Mouse (Mus musculus) heart, embryonic 15.5 days (tissue): Measurements from ENCODE around the gene Ppp1r9a. TPM values are rescaled to one million over a fixed set of nuclear protein-coding genes. Genes with fewer than 3 reads are reported as not detected.

Experiments used
- ATAC-seq: fragments of 200-750 bp; cut with Nextera tagmentation; replicated peaks from 2 replicates; pipeline ENCODE4 v1.8.0; 2017; ENCODE audit warnings: low read depth, moderate TSS enrichment; ENCODE audit not compliant: insufficient number of reproducible peaks, insufficient read depth, low FRiP score
- H3K27ac ChIP-seq: fragments of 300-500 bp; sonication (generic); 2 replicates; pipeline ENCODE4 v1.5.1; 2015; ENCODE audit warnings: mild to moderate bottlenecking, inconsistent platforms
- H3K27me3 ChIP-seq: fragments of 300-500 bp; sonication (generic); 2 replicates; pipeline ENCODE4 v1.6.1; 2015; ENCODE audit warnings: inconsistent platforms
- H3K36me3 ChIP-seq: fragments of 300-500 bp; sonication (generic); 2 replicates; pipeline ENCODE4 v1.6.1; 2015; ENCODE audit warnings: mild to moderate bottlenecking, inconsistent platforms
- H3K4me1 ChIP-seq: fragments of 300-500 bp; sonication (generic); replicated peaks from 2 replicates; pipeline ENCODE4 v1.6.1; 2015; ENCODE audit warnings: inconsistent platforms
- H3K4me2 ChIP-seq: fragments of 300-500 bp; sonication (generic); 2 replicates; pipeline ENCODE4 v1.6.1; 2015; ENCODE audit warnings: inconsistent platforms, mild to moderate bottlenecking, moderate library complexity
- H3K4me3 ChIP-seq: fragments of 300-500 bp; sonication (generic); 2 replicates; pipeline ENCODE4 v1.5.1; 2015; ENCODE audit warnings: mild to moderate bottlenecking, inconsistent platforms
- H3K9ac ChIP-seq: fragments of 300-500 bp; sonication (generic); 2 replicates; pipeline ENCODE4 v1.6.1; 2015; ENCODE audit warnings: mild to moderate bottlenecking, inconsistent platforms
- H3K9me3 ChIP-seq: fragments of 300-500 bp; sonication (generic); replicated peaks from 2 replicates; pipeline ENCODE4 v1.6.1; 2016; ENCODE audit warnings: inconsistent platforms
- WGBS: fragments of 180-500 bp; shearing (Covaris S2); methylation state at CpG from one replicate; pipeline ENCODE4 v1.1.7; 2015; ENCODE audit warnings: mixed read lengths; 5-methylcytosine and 5-hydroxymethylcytosine counted together
- polyA plus RNA-seq: library from polyadenylated mRNA; unstranded; fragments of >200 nt; fragmentation: Nextera tagmentation; extraction: Ambion mirVana; gene quantifications from 2 replicates; pipeline ENCODE4 v1.2.1, GENCODE M21; 2015

Gene Ppp1r9a
- polyA plus RNA-seq, 1 experiment from 2014 or later: 13.5 TPM

DNA sequence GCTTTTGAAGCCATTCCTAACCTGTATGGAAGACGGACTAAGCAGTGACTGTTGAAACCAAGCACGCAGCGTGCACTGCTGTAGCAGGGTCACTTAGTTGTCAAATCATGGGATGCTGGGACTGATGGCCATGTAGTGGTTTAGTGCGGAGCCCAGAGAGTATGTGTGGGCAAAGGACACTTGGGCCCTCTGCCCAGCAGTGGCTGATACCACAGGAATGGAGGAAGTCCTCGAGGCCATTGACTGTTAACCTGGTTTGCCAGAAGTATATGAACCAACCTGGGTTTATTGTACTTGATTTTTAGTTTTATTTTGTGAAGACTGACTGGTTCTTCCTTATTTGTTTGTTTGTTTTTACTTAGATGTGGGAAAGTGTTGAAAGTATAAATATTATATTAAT lies 84.4 kb downstream of the Ppp1r9a start:
- H3K9ac ChIP-seq: no peak overlapping the region
- no peak for ATAC-seq
- H3K27ac ChIP-seq: no peak overlapping the region
- no peaks in the 10 kb centered on the region for H3K4me1 ChIP-seq
- 88% methylated on average over 5 of the region's 5 CpGs for WGBS
- no peak overlapping the region for H3K4me2 ChIP-seq
- H3K9me3 ChIP-seq: no peaks in the 10 kb centered on the region
- no peaks in the 10 kb centered on the region for H3K27me3 ChIP-seq
- H3K4me3 ChIP-seq: no peak overlapping the region
- no peaks in the 10 kb centered on the region for H3K36me3 ChIP-seq

DNA sequence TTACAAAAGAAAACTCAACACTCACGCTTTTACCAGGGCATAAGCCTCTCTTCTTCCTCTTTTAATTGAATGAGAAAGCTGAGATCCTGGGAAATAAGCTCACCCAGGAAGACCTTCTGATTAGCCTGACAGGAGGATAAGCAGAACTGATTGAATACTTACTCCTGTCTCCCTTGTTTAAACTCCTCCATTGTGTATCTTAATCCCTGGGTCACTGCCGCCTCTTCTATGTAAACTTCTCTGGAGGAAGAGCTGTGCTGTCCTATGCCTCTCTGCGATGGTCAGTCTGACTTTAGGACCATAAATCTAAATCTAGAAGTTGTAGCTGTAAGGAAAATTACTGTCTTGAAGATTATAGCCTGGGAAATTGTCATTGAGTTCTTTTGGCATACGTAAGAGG lies 86.0 kb downstream of the Ppp1r9a start:
- no peak overlapping the region for H3K9ac ChIP-seq
- H3K4me1 ChIP-seq: 0 out of 2 replicates have a peak, but pooled peaks cover 2% of the 10 kb centered on the region
- no peaks in the 10 kb centered on the region for H3K9me3 ChIP-seq
- WGBS: 61% methylated on average over 4 of the region's 4 CpGs
- no peaks in the 10 kb centered on the region for H3K27me3 ChIP-seq
- ATAC-seq: no peak
- no peak overlapping the region for H3K4me2 ChIP-seq
- no peak overlapping the region for H3K27ac ChIP-seq
- no peaks in the 10 kb centered on the region for H3K36me3 ChIP-seq
- H3K4me3 ChIP-seq: no peak overlapping the region

DNA sequence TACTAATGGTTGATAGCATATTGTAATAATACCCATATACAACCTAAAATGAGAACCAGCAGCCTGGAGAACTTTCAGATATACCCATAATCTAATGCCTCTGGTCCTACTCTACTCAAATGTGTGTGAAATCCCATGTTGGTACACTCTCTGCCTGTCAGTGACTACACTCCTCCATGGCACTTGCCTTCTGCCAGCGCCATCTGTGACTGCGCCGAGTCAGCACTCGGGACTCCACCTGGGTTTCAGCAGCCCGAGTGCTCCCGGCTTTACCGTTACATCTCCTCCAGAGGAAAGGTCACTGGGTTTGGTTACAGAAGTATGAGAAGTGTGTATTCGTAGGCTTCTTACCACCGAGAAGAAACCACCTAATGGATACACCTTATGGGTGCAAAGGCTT lies 89.6 kb downstream of the Ppp1r9a start:
- Histone ChIP-seq H3K27ac (no peak overlapping the region), H3K4me3 (no peak overlapping the region), H3K9ac (no peak overlapping the region), H3K4me2 (no peak overlapping the region), H3K9me3 (no peaks in the 10 kb centered on the region), H3K27me3 (no peaks in the 10 kb centered on the region), H3K36me3 (no peaks in the 10 kb centered on the region), H3K4me1 (peaks cover 10% of the 10 kb centered on the region; the same call in 1 of the 2 replicates)
- 94% methylated on average over 9 of the region's 9 CpGs for WGBS
- ATAC-seq: no peak

DNA sequence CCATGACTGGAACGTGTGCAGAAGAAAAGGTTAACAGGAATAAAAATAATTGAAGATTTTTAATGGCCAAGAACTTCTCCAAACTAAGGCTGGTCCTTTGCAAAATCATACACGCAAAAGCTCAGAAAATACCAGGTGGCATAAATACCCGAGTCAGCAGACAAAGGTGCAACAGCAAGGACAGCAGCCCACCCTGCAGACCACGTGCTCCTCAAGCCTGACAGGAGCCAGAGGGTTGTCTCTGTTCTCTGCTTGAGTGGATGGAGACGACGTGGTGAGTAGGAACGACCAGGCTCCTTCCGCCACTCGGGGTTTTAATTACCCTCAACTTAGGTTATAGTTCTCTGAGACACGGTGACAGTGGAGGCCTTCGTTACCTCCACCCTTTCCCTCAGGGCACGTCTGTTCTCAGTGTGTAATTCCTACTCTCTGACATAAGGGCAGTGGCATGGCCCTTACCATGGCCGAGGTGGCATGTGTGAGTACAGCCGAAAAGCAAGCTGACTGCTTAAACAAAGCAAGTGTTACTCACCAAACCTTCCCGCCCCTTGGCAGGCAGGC lies 91.0 kb downstream of the Ppp1r9a start:
- H3K4me1 ChIP-seq: peaks cover 10% of the 10 kb centered on the region; the same call in 1 of the 2 replicates
- ATAC-seq: 0 out of 2 replicates have a peak, but pooled peaks have one; percentile 27
- no peaks in the 10 kb centered on the region for H3K9me3 ChIP-seq
- 0 out of 2 replicates have a peak overlapping the region, but pooled peaks have one; percentile 41 for H3K27ac ChIP-seq
- WGBS: 49% methylated on average over 15 of the region's 15 CpGs
- peak overlapping the region; percentile 25; the same call in 1 of the 2 replicates for H3K4me2 ChIP-seq
- H3K27me3 ChIP-seq: no peaks in the 10 kb centered on the region
- no peak overlapping the region for H3K4me3 ChIP-seq
- no peak overlapping the region for H3K9ac ChIP-seq
- H3K36me3 ChIP-seq: no peaks in the 10 kb centered on the region

DNA sequence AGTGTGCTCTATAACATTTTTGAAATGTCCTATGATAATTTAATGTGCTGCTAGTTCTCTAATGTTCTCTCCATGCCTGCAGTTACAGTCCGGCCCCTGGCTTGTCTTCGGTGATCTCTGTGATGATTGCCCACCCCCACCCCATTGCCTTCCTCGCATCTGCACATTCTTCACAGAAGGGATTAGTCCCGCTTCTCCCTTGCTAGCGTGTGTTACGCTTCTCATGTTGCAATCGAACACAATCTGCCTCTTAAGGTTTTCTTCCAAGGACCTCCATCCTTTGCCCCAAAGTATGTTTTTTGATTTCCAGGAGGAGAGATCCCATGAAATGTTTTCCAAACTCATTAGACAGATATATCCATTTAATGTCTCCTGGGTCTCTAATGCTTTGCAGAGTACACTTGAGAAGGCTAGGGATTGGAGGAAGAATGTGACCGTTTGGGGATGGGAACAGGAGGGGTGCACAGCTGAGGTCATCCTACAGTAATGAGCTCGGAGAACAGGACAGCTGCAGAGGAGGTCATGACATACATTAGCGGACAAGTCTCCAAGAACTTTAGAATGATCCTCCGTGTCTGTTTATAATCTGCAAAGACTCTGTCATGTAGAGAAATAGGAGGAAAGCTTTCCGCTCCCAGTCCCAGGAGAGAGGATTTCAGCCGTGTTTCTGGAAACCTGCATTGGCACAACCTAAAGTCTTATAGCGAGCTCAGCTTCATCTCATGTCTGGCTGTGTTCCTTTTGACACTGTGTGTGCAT lies 91.6 kb downstream of the Ppp1r9a start:
- ATAC-seq: no peak
- peak overlapping the region; percentile 41; the same call in 1 of the 2 replicates for H3K27ac ChIP-seq

DNA sequence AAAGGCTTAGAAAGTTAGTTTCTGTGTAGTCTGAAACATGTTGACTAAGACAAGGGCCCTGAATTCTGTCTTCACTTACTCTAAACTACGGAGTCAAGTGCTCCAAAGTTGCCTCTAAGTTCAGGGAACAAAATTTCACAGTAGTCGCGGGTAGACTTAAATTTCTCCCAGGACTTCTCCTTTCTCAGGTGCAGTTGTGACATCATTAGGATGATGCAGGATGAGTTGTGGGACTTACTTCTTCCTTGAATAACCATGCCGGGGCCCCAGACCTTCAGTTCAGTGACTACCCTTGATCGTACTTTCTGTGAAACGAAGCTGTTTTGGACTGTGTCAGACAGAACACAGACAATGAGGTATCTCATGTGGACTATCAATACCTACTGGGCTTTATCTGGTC lies 94.9 kb downstream of the Ppp1r9a start:
- H3K27ac ChIP-seq: no peak overlapping the region
- WGBS: 88% methylated on average over 6 of the region's 6 CpGs
- no peaks in the 10 kb centered on the region for H3K9me3 ChIP-seq
- peaks cover 10% of the 10 kb centered on the region; the same call in 1 of the 2 replicates for H3K4me1 ChIP-seq
- no peak for ATAC-seq
- no peaks in the 10 kb centered on the region for H3K27me3 ChIP-seq
- no peaks in the 10 kb centered on the region for H3K36me3 ChIP-seq
- no peak overlapping the region for H3K4me3 ChIP-seq
- no peak overlapping the region for H3K9ac ChIP-seq
- H3K4me2 ChIP-seq: no peak overlapping the region

More for the DNA sequence above, 91.6 kb downstream of the Ppp1r9a start:
- H3K27me3 ChIP-seq: no peaks in the 10 kb centered on the region
- H3K4me2 ChIP-seq: peak overlapping the region; percentile 11; the same call in 1 of the 2 replicates
- 52% methylated on average over 14 of the region's 14 CpGs for WGBS
- no peak overlapping the region for H3K4me3 ChIP-seq
- H3K9ac ChIP-seq: no peak overlapping the region
- H3K36me3 ChIP-seq: no peaks in the 10 kb centered on the region
- H3K4me1 ChIP-seq: peaks cover 10% of the 10 kb centered on the region; the same call in 1 of the 2 replicates
- H3K9me3 ChIP-seq: no peaks in the 10 kb centered on the region

DNA sequence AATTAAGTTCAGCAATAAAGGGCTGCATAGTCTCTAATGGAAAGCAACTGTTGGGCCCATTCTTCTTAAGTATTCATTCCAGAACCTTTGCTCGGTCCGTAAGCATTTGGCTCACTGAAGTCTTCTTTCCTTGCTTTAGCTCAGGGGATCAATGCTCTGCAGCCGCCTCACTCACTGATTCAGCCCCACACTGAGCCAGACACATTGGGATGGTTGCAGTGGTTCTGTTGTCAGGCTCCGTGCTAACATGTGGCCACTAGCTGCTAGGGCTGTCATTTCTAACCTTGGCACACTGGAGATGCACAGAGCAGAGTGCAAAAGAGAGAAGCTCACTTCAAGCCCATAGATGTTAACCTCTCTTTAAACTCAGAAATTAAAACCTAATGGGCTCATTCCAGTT lies 96.2 kb downstream of the Ppp1r9a start:
- H3K9me3 ChIP-seq: no peaks in the 10 kb centered on the region
- WGBS: 69% methylated on average over 4 of the region's 4 CpGs
- peaks cover 6% of the 10 kb centered on the region; the same call in 1 of the 2 replicates for H3K4me1 ChIP-seq
- H3K4me3 ChIP-seq: no peak overlapping the region
- H3K36me3 ChIP-seq: no peaks in the 10 kb centered on the region
- no peak overlapping the region for H3K4me2 ChIP-seq
- no peak for ATAC-seq
- H3K9ac ChIP-seq: no peak overlapping the region
- H3K27me3 ChIP-seq: no peaks in the 10 kb centered on the region
- no peak overlapping the region for H3K27ac ChIP-seq

DNA sequence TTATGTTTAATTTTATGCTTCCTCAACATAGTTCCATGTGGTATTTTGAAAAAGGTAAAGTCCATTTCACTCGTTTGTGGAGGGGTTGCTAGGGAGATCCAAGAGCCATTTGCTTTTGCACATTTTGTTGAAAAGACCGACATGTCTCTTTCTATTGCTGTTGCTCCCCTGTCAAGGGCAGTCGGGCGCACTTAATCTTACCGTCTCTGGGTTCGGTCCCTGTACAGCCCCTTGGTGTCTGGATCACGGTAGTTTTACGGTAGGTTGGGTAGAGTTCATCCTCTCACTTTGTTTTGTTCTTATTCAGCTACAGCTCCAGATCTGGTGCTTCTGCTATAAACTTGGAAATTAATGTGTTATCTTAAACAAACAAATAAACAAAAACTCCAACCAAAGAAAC lies 98.1 kb downstream of the Ppp1r9a start:
- Histone ChIP-seq H3K27me3 (no peaks in the 10 kb centered on the region), H3K9me3 (no peaks in the 10 kb centered on the region), H3K4me2 (no peak overlapping the region), H3K9ac (no peak overlapping the region), H3K4me1 (peaks cover 5% of the 10 kb centered on the region), H3K27ac (no peak overlapping the region), H3K36me3 (no peaks in the 10 kb centered on the region), H3K4me3 (no peak overlapping the region)
- no peak for ATAC-seq
- 81% methylated on average over 8 of the region's 8 CpGs for WGBS

DNA sequence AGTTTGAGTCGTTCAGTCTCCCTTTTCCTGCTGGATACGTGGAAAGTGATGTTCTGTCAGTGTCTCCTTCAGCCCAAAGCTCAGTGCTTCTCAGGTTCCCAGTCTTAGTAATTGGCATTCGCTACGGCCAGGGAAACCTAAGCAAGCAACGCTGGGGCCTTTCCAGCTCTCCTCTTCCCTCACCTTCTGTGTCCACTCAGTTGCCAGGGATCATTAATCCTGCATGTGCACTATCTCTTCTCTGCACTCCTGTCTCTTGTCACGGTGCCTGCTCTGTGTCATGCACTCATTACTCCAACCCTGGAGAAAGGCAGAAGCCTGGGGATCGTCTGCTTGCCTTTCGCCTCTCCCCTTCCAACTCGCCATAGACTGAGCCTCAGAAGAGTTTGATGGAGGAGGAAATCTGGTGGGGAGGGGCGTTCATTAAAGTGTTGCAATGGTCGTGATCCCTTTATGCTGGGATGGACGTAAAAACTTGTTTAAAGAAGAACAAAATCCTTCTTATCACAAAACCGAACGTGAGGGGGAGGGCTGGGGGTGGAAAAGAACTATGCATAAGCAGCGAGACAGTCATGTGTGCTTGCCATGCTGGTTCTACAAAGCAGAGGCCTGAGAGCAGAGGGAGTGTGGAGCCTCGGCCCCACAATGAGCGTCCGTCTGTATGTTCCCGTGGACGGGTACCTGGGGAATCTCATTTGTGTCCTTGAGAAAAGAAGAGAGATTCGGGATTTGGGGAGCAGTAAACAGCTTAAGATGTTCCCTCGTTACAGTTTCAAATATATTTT lies 103.0 kb downstream of the Ppp1r9a start:
- Histone ChIP-seq H3K27me3 (no peaks in the 10 kb centered on the region), H3K4me2 (peak overlapping the region; percentile 48), H3K27ac (peak overlapping the region; percentile 77), H3K4me3 (peak overlapping the region; percentile 17; the same call in 1 of the 2 replicates), H3K36me3 (no peaks in the 10 kb centered on the region), H3K9ac (no peak overlapping the region), H3K4me1 (peaks cover 14% of the 10 kb centered on the region), H3K9me3 (no peaks in the 10 kb centered on the region)
- peak; percentile 86 for ATAC-seq
- WGBS: 24% methylated on average over 22 of the region's 22 CpGs

DNA sequence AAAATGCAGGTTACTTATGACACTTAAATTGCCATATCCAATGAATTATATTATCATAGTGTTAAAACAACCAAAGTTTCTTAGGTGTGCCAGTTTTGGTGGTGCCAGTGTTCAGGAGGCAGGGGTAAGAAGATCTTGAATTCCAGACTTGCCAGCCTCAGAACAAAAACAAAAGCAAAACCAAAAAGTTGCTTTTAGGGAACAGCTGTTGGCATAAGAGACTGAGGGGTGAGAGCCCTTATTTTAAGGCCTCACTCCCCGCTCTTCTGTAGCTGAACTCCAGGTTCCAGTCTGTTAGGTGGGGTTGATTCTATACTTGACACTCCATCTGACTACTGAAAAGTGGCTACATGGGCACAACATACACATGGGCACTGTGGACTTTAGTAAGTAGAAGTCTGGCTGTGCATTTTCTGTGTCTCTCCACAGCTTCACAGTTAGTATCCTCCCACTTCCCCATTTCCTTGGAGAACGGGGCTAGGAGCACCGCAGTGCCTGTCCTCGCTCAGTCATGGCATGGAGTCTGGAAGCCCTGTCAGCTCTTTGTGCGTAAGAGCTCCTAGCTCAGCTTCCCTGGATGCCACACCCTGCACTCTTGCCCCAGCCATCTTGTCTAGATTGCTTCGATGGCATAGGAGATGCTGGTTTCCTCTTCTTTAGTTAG lies 103.7 kb downstream of the Ppp1r9a start:
- peaks cover 17% of the 10 kb centered on the region for H3K4me1 ChIP-seq
- H3K27ac ChIP-seq: no peak overlapping the region; the same call in none of the 2 replicates
- no peak overlapping the region for H3K4me3 ChIP-seq
- H3K4me2 ChIP-seq: no peak overlapping the region
- no peak for ATAC-seq
- H3K9me3 ChIP-seq: no peaks in the 10 kb centered on the region
- H3K9ac ChIP-seq: no peak overlapping the region
- H3K27me3 ChIP-seq: no peaks in the 10 kb centered on the region
- WGBS: 70% methylated on average over 6 of the region's 6 CpGs
- no peaks in the 10 kb centered on the region for H3K36me3 ChIP-seq

DNA sequence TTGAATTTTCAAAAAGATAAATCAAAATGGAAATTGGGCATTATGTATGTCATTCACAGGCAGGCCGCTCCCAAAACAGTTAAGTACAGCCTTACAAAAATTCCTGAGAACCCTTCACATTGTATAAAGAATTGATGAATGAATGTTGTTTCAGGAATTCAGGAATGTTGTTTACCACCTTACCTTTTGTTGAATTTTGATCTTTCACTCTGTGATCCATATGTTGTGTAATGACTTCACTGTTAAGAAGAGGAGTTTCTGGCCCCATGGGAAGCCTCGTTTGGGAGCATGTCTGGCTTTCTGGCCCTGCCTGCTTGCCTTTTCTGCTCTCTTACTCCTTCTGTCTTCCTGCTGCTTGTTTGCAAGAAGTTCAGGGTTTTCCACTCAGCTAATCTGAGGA lies 105.4 kb downstream of the Ppp1r9a start:
- Histone ChIP-seq H3K27ac (no peak overlapping the region), H3K4me1 (peaks cover 17% of the 10 kb centered on the region), H3K36me3 (no peaks in the 10 kb centered on the region), H3K27me3 (no peaks in the 10 kb centered on the region), H3K9me3 (no peaks in the 10 kb centered on the region), H3K4me3 (no peak overlapping the region), H3K4me2 (no peak overlapping the region), H3K9ac (no peak overlapping the region)
- no peak for ATAC-seq
- 65% methylated on average over 2 of the region's 2 CpGs for WGBS
